Mouse (Mus musculus) heart, embryonic 12.5 days (tissue): ENCODE measurements at regions not wholly inside any gene's neighbourhood (a gene's known extent, or its start where the extent isn't known, plus 50 kb on each side); places are given as distances from the start of the nearest gene placed in this dataset.

Experiments
- ATAC-seq: fragments of 200-750 bp; cut with Nextera tagmentation; 2 replicates; pipeline ENCODE4 v1.8.0; 2017; ENCODE audit warnings: moderate TSS enrichment, moderate library complexity; ENCODE audit not compliant: insufficient number of reproducible peaks, low FRiP score
- H3K27ac ChIP-seq: fragments of 300-500 bp; sonication (generic); 2 replicates; pipeline ENCODE4 v1.5.1; 2016; ENCODE audit warnings: mild to moderate bottlenecking, moderate library complexity; ENCODE audit not compliant: poor library complexity, severe bottlenecking
- H3K27me3 ChIP-seq: fragments of 300-500 bp; sonication (generic); replicated peaks from 2 replicates; pipeline ENCODE4 v1.6.1; 2016; ENCODE audit warnings: mild to moderate bottlenecking, moderate library complexity
- H3K36me3 ChIP-seq: fragments of 300-500 bp; sonication (generic); 2 replicates; pipeline ENCODE4 v1.6.1; 2016; ENCODE audit warnings: mild to moderate bottlenecking, moderate library complexity
- H3K4me1 ChIP-seq: fragments of 300-500 bp; sonication (generic); replicated peaks from 2 replicates; pipeline ENCODE4 v1.6.1; 2016; ENCODE audit warnings: mild to moderate bottlenecking
- H3K4me2 ChIP-seq: fragments of 300-500 bp; sonication (generic); 2 replicates; pipeline ENCODE4 v1.6.1; 2016; ENCODE audit warnings: mild to moderate bottlenecking, moderate library complexity
- H3K4me3 ChIP-seq: fragments of 300-500 bp; sonication (generic); 2 replicates; pipeline ENCODE4 v1.5.1; 2016; ENCODE audit warnings: mild to moderate bottlenecking
- H3K9ac ChIP-seq: fragments of 300-500 bp; sonication (generic); 2 replicates; pipeline ENCODE4 v1.6.1; 2016; ENCODE audit warnings: mild to moderate bottlenecking, moderate library complexity
- H3K9me3 ChIP-seq: fragments of 300-500 bp; sonication (generic); replicated peaks from 2 replicates; pipeline ENCODE4 v1.6.1; 2016; ENCODE audit warnings: mild to moderate bottlenecking, moderate library complexity
- WGBS: fragments of 180-500 bp; shearing (Covaris S2); methylation state at CpG from one replicate; pipeline ENCODE4 v1.1.7; 2016; 5-methylcytosine and 5-hydroxymethylcytosine counted together

- Histone ChIP-seq H3K27ac (no peak overlapping the region), H3K4me2 (no peak overlapping the region), H3K4me3 (no peak overlapping the region), H3K9me3 (no peaks in the 10 kb centered on the region), H3K9ac (no peak overlapping the region), H3K4me1 (no peaks in the 10 kb centered on the region; the same call in 1 of the 2 replicates), H3K36me3 (no peaks in the 10 kb centered on the region), H3K27me3 (peaks cover 69% of the 10 kb centered on the region)
- ATAC-seq, result no peak
- WGBS, result 35% methylated on average over 9 of the region's 9 CpGs
Observed at GRCm38 (mm10) chr19:59395739-59396138, 50.2 kb upstream of the Pdzd8 start.

- Histone ChIP-seq H3K9me3 (no peaks in the 10 kb centered on the region), H3K4me1 (no peaks in the 10 kb centered on the region; the same call in 1 of the 2 replicates), H3K27me3 (peaks cover 75% of the 10 kb centered on the region), H3K27ac (no peak overlapping the region), H3K4me2 (no peak overlapping the region), H3K36me3 (no peaks in the 10 kb centered on the region), H3K4me3 (no peak overlapping the region), H3K9ac (no peak overlapping the region)
- ATAC-seq, result no peak
- WGBS, result 60% methylated on average over 3 of the region's 3 CpGs
Observed at GRCm38 (mm10) chr19:59396506-59396905, 50.9 kb upstream of the Pdzd8 start.

- 30% methylated on average over 11 of the region's 11 CpGs for WGBS
- ATAC-seq, result no peak
- Histone ChIP-seq H3K9ac (no peak overlapping the region), H3K9me3 (no peaks in the 10 kb centered on the region), H3K4me3 (no peak overlapping the region), H3K4me1 (no peaks in the 10 kb centered on the region; the same call in 1 of the 2 replicates), H3K27me3 (peaks cover 76% of the 10 kb centered on the region), H3K4me2 (no peak overlapping the region), H3K36me3 (no peaks in the 10 kb centered on the region), H3K27ac (no peak overlapping the region)
Observed at GRCm38 (mm10) chr19:59399849-59400585, 54.4 kb upstream of the Pdzd8 start.

- Histone ChIP-seq H3K9me3 (no peaks in the 10 kb centered on the region), H3K27me3 (peaks cover 72% of the 10 kb centered on the region), H3K36me3 (no peaks in the 10 kb centered on the region), H3K4me3 (no peak overlapping the region), H3K9ac (no peak overlapping the region), H3K27ac (no peak overlapping the region), H3K4me2 (no peak overlapping the region), H3K4me1 (no peaks in the 10 kb centered on the region)
- ATAC-seq, result no peak
- WGBS, result 73% methylated on average over 3 of the region's 3 CpGs
Observed at GRCm38 (mm10) chr19:59401304-59401703, 55.7 kb upstream of the Pdzd8 start.

- Histone ChIP-seq H3K9me3 (no peaks in the 10 kb centered on the region), H3K27me3 (peaks cover 71% of the 10 kb centered on the region), H3K4me2 (no peak overlapping the region), H3K9ac (no peak overlapping the region), H3K4me3 (no peak overlapping the region), H3K4me1 (no peaks in the 10 kb centered on the region), H3K36me3 (no peaks in the 10 kb centered on the region), H3K27ac (no peak overlapping the region)
- 83% methylated on average over 4 of the region's 4 CpGs for WGBS
- ATAC-seq, result no peak
Observed at GRCm38 (mm10) chr19:59402097-59402496, 56.1 kb upstream of the Emx2 start.

- H3K4me3 ChIP-seq, result no peak overlapping the region
- H3K9ac ChIP-seq, result no peak overlapping the region
- peaks cover 61% of the 10 kb centered on the region for H3K27me3 ChIP-seq
- WGBS, result 87% methylated on average over 2 of the region's 2 CpGs
- no peak overlapping the region for H3K4me2 ChIP-seq
- H3K36me3 ChIP-seq, result no peaks in the 10 kb centered on the region
- no peak overlapping the region for H3K27ac ChIP-seq
- no peaks in the 10 kb centered on the region for H3K4me1 ChIP-seq
- no peak for ATAC-seq
- H3K9me3 ChIP-seq, result no peaks in the 10 kb centered on the region
Observed at GRCm38 (mm10) chr19:59404082-59404481, 54.1 kb upstream of the Emx2 start.

GRCm38 (mm10) chr19:59404766-59405165 is 53.4 kb upstream of the Emx2 start:
- no peak overlapping the region for H3K9ac ChIP-seq
- H3K4me2 ChIP-seq, result no peak overlapping the region
- no peaks in the 10 kb centered on the region for H3K9me3 ChIP-seq
- 64% methylated on average over 1 of the region's 1 CpGs for WGBS
- H3K27me3 ChIP-seq, result peaks cover 59% of the 10 kb centered on the region
- no peaks in the 10 kb centered on the region for H3K4me1 ChIP-seq
- H3K36me3 ChIP-seq, result no peaks in the 10 kb centered on the region
- no peak for ATAC-seq
- H3K4me3 ChIP-seq, result no peak overlapping the region
- no peak overlapping the region for H3K27ac ChIP-seq

- no peak for ATAC-seq
- WGBS, result 77% methylated on average over 5 of the region's 5 CpGs
- no peaks in the 10 kb centered on the region for H3K9me3 ChIP-seq
- H3K4me2 ChIP-seq, result no peak overlapping the region
- H3K4me1 ChIP-seq, result no peaks in the 10 kb centered on the region
- H3K27me3 ChIP-seq, result peaks cover 55% of the 10 kb centered on the region
- H3K4me3 ChIP-seq, result no peak overlapping the region
- no peak overlapping the region for H3K27ac ChIP-seq
- no peaks in the 10 kb centered on the region for H3K36me3 ChIP-seq
- H3K9ac ChIP-seq, result no peak overlapping the region
Observed at GRCm38 (mm10) chr19:59405616-59406015, 52.6 kb upstream of the Emx2 start.

GRCm38 (mm10) chr19:59408094-59408493 is 50.1 kb upstream of the Emx2 start:
- no peak for ATAC-seq
- Histone ChIP-seq H3K4me1 (no peaks in the 10 kb centered on the region), H3K9me3 (no peaks in the 10 kb centered on the region), H3K4me2 (no peak overlapping the region), H3K9ac (no peak overlapping the region), H3K36me3 (no peaks in the 10 kb centered on the region), H3K4me3 (no peak overlapping the region), H3K27ac (no peak overlapping the region), H3K27me3 (peaks cover 47% of the 10 kb centered on the region)
- WGBS, result 71% methylated on average over 2 of the region's 2 CpGs
